Mouse (Mus musculus): Measurements from ENCODE around the gene Pde3a. TPM values are rescaled to one million over a fixed set of nuclear protein-coding genes. Genes with fewer than 3 reads are reported as not detected.
"Not testable (repeated sequence)": the region's sequence is repeated elsewhere in the genome, so short reads cannot be mapped to it uniquely, and the experiment has no call there.

Gene Pde3a
- polyA plus RNA-seq, 1 experiment: 0.81 TPM

- Histone ChIP-seq H3K4me3 (ENCODE audit: insufficient read depth, low read length) (no peak overlapping the region), H3K27ac (ENCODE audit: insufficient read depth, low read length) (no peak overlapping the region), H3K4me1 (ENCODE audit: control insufficient read depth, insufficient read depth, low read length) (no peaks in the 10 kb centered on the region)
- TF ChIP-seq POLR2A (IDR thresholded peaks at IDR 0.05; ENCODE audit: extremely low read depth, insufficient read depth, low read length) (no peak), CTCF (IDR thresholded peaks at IDR 0.05; ENCODE audit: extremely low read depth, insufficient read depth, low read length) (no peak)
These were observed 62.5 kb downstream of the Pde3a start for GRCm38 (mm10) chr6:141311615-141312014.

DNA sequence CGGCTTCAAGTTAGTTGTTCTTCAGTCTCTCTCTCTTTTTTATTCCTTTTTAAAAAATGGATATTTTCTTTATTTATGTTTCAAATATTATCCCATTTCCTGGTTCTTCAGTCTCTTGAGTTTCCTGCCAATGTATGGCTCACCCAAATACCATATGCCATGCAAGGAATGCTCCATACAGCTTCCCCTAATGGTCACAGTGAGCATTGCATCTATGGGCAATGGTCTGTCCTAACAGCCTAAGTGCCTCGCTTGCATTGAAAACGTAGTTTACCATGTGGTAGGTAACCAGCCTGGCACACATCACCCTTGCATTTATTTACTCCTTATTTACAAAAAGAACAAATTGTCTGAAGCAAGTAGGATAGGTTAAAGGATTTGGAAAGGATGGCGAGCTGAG lies 64.0 kb downstream of the Pde3a start:
- no peak overlapping the region for H3K27ac ChIP-seq (ENCODE audit: insufficient read depth, low read length)
- H3K4me1 ChIP-seq (ENCODE audit: control insufficient read depth, insufficient read depth, low read length): no peaks in the 10 kb centered on the region
- no peak overlapping the region for H3K4me3 ChIP-seq (ENCODE audit: insufficient read depth, low read length)
- TF ChIP-seq CTCF (IDR thresholded peaks at IDR 0.05; ENCODE audit: extremely low read depth, insufficient read depth, low read length): no peak
- no peak for TF ChIP-seq POLR2A (IDR thresholded peaks at IDR 0.05; ENCODE audit: extremely low read depth, insufficient read depth, low read length)

DNA sequence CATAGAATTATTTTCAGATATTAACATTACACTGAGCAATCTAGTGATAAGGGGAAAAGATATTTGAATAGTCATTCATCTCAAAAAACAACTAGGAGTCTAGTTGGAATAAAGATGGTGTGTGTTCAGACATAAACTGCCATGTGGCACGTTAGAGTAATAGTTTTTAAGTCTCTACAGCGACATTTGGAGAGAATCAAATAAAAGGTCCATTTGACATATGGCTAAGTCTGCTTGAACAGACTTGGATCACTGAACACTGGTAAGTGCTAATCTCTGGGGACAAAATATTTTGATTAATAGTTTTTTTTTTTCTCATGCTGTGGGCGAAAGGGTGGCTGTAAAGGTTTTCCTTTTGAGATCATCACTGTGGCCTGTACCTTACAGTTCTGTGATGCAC lies 69.4 kb downstream of the Pde3a start:
- H3K27ac ChIP-seq (ENCODE audit: insufficient read depth, low read length): no peak overlapping the region
- no peaks in the 10 kb centered on the region for H3K4me1 ChIP-seq (ENCODE audit: control insufficient read depth, insufficient read depth, low read length)
- no peak overlapping the region for H3K4me3 ChIP-seq (ENCODE audit: insufficient read depth, low read length)
- TF ChIP-seq CTCF (IDR thresholded peaks at IDR 0.05; ENCODE audit: extremely low read depth, insufficient read depth, low read length) (no peak), POLR2A (IDR thresholded peaks at IDR 0.05; ENCODE audit: extremely low read depth, insufficient read depth, low read length) (no peak)

GRCm38 (mm10) chr6:141321253-141321652 lies 72.2 kb downstream of the Pde3a start:
- Histone ChIP-seq H3K27ac (ENCODE audit: insufficient read depth, low read length) (no peak overlapping the region), H3K4me3 (ENCODE audit: insufficient read depth, low read length) (no peak overlapping the region), H3K4me1 (ENCODE audit: control insufficient read depth, insufficient read depth, low read length) (no peaks in the 10 kb centered on the region)
- TF ChIP-seq CTCF (IDR thresholded peaks at IDR 0.05; ENCODE audit: extremely low read depth, insufficient read depth, low read length) (no peak), POLR2A (IDR thresholded peaks at IDR 0.05; ENCODE audit: extremely low read depth, insufficient read depth, low read length) (no peak)

DNA sequence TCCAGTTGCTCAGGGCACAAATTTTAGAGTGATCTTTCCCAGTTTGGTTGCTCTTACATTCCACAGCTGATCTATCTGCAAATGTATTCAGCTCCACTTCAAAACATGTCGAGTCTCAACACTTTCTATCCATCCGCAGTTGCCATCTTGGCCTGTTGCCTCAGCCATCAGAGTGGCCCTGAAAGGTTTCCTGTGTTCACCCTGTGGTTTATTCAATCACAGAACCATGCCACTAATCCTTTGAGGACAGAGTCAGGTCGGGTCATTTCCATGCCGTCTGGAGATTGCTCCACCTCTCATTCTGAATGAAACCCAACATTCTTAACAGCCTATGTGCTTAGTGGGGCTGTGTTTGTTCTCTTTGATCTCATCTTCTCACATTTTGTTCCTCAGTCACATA lies 73.9 kb downstream of the Pde3a start:
- TF ChIP-seq CTCF (IDR thresholded peaks at IDR 0.05; ENCODE audit: extremely low read depth, insufficient read depth, low read length) (no peak), POLR2A (IDR thresholded peaks at IDR 0.05; ENCODE audit: extremely low read depth, insufficient read depth, low read length) (no peak)
- no peak overlapping the region for H3K27ac ChIP-seq (ENCODE audit: insufficient read depth, low read length)
- no peaks in the 10 kb centered on the region for H3K4me1 ChIP-seq (ENCODE audit: control insufficient read depth, insufficient read depth, low read length)
- no peak overlapping the region for H3K4me3 ChIP-seq (ENCODE audit: insufficient read depth, low read length)

GRCm38 (mm10) chr6:141327134-141327533 lies 78.1 kb downstream of the Pde3a start:
- H3K27ac ChIP-seq (ENCODE audit: insufficient read depth, low read length); H3K4me3 ChIP-seq (ENCODE audit: insufficient read depth, low read length); H3K4me1 ChIP-seq (ENCODE audit: control insufficient read depth, insufficient read depth, low read length): not testable (repeated sequence)

DNA sequence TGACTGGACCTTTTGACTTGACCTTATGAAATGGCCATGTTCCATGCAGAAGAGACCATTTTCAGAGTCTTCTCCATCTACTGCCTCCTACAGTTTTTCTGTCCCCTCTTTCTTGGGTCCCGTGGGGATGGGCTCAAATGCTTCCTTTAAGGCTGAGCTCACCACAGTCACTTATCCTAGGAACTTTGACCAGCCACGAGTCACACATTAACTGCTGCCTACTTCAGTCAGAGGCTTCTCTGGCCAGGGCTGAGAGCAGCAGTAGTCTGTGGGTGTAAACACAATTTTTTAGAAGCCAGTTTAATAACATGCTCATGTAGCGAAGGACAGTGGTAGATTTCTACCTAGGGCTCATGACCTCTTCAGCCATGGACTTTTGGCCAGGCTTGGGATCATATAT lies 79.0 kb downstream of the Pde3a start:
- no peak for TF ChIP-seq CTCF (IDR thresholded peaks at IDR 0.05; ENCODE audit: extremely low read depth, insufficient read depth, low read length)
- no peak for TF ChIP-seq POLR2A (IDR thresholded peaks at IDR 0.05; ENCODE audit: extremely low read depth, insufficient read depth, low read length)
- H3K4me1 ChIP-seq (ENCODE audit: control insufficient read depth, insufficient read depth, low read length): no peaks in the 10 kb centered on the region
- H3K27ac ChIP-seq (ENCODE audit: insufficient read depth, low read length): no peak overlapping the region
- no peak overlapping the region for H3K4me3 ChIP-seq (ENCODE audit: insufficient read depth, low read length)

- Histone ChIP-seq H3K27ac (ENCODE audit: insufficient read depth, low read length) (no peak overlapping the region), H3K4me1 (ENCODE audit: control insufficient read depth, insufficient read depth, low read length) (no peaks in the 10 kb centered on the region), H3K4me3 (ENCODE audit: insufficient read depth, low read length) (no peak overlapping the region)
- no peak for TF ChIP-seq POLR2A (IDR thresholded peaks at IDR 0.05; ENCODE audit: extremely low read depth, insufficient read depth, low read length)
- TF ChIP-seq CTCF (IDR thresholded peaks at IDR 0.05; ENCODE audit: extremely low read depth, insufficient read depth, low read length): no peak
These were observed 82.4 kb downstream of the Pde3a start for GRCm38 (mm10) chr6:141331464-141331863.

DNA sequence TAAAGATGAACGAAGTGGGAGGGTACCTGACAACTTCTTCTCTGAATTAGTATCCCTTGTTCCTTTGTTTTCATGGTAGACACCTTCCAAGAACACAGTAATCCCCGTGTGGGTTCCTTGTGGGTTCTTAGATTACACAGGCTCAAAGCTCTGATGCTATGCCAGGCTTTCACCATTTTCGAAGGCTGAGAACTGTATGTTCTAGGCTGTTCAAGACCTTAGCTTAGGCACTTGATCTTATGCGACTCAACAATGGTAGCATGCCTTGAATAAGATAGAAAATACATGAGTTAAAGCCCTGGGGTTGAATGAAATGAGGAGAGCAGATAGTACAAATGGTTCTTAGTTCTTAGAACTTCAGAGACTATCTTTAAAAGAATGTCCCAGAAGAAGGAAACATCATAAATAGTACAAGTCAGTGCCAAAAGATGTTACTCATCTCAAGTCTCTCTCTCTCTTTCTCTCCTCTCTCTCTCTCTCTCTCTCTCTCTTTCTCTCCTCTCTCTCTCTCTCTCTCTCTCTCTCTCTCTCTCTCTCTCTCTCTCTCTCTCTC lies 83.6 kb downstream of the Pde3a start:
- Histone ChIP-seq H3K4me3 (ENCODE audit: insufficient read depth, low read length) (no peak overlapping the region), H3K4me1 (ENCODE audit: control insufficient read depth, insufficient read depth, low read length) (no peaks in the 10 kb centered on the region), H3K27ac (ENCODE audit: insufficient read depth, low read length) (no peak overlapping the region)
- TF ChIP-seq POLR2A (IDR thresholded peaks at IDR 0.05; ENCODE audit: extremely low read depth, insufficient read depth, low read length): no peak
- no peak for TF ChIP-seq CTCF (IDR thresholded peaks at IDR 0.05; ENCODE audit: extremely low read depth, insufficient read depth, low read length)

GRCm38 (mm10) chr6:141333245-141333644 lies 84.2 kb downstream of the Pde3a start:
- Histone ChIP-seq H3K4me1 (ENCODE audit: control insufficient read depth, insufficient read depth, low read length) (no peaks in the 10 kb centered on the region), H3K27ac (ENCODE audit: insufficient read depth, low read length) (no peak overlapping the region), H3K4me3 (ENCODE audit: insufficient read depth, low read length) (no peak overlapping the region)
- TF ChIP-seq CTCF (IDR thresholded peaks at IDR 0.05; ENCODE audit: extremely low read depth, insufficient read depth, low read length) (no peak), POLR2A (IDR thresholded peaks at IDR 0.05; ENCODE audit: extremely low read depth, insufficient read depth, low read length) (no peak)

DNA sequence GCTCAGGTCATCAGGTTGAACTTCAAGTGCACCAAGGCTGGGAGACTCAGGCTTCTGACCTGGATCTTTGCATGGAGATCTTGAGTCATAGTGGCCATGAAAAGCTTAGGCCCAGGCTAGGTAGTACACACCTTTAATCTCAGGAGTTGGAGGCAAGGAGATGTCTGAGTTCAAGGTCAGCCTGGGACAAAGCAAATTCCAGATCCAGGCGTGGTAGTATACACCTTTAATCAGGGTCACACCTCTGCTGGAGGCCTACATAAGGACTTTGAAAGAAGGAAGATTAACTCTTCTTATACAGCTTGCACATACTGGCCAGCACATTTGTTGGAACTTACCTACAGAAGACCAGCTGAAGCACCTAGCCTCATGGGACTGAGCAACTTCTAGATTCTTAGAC lies 86.8 kb downstream of the Pde3a start:
- no peak overlapping the region for H3K27ac ChIP-seq (ENCODE audit: insufficient read depth, low read length)
- no peak for TF ChIP-seq CTCF (IDR thresholded peaks at IDR 0.05; ENCODE audit: extremely low read depth, insufficient read depth, low read length)
- TF ChIP-seq POLR2A (IDR thresholded peaks at IDR 0.05; ENCODE audit: extremely low read depth, insufficient read depth, low read length): no peak
- no peak overlapping the region for H3K4me3 ChIP-seq (ENCODE audit: insufficient read depth, low read length)
- H3K4me1 ChIP-seq (ENCODE audit: control insufficient read depth, insufficient read depth, low read length): no peaks in the 10 kb centered on the region

Measured in cortical plate, adult 2 months (tissue).